Mouse (Mus musculus) brain, embryonic 14.5 days (tissue): Measurements from ENCODE around the gene Dnajb1.

Experiments
- CTCF ChIP-seq: fragments of 200-500 bp; IDR thresholded peaks from 2 replicates; pipeline ENCODE4 v1.5.1; 2012; ENCODE audit warnings: inconsistent platforms, mild to moderate bottlenecking, moderate library complexity, borderline replicate concordance; ENCODE audit not compliant: insufficient read depth, insufficient read length; ENCODE audit errors: extremely low read depth
- POLR2A ChIP-seq: fragments of 200-500 bp; IDR thresholded peaks from 2 replicates; pipeline ENCODE4 v1.6.1; 2012; ENCODE audit warnings: mild to moderate bottlenecking, inconsistent platforms, borderline replicate concordance; ENCODE audit not compliant: poor library complexity, insufficient read depth, insufficient read length, severe bottlenecking; ENCODE audit errors: extremely low read depth

GRCm38 (mm10) chr8:83572246-83572812 is 35.7 kb upstream of the Dnajb1 start:
- TF ChIP-seq CTCF = no peak
- TF ChIP-seq POLR2A = no peak
